Mouse (Mus musculus): ENCODE results near the gene Polr3g.

- TF ChIP-seq CTCF (IDR thresholded peaks at IDR 0.05), result no peak
- no peak for TF ChIP-seq EP300 (IDR thresholded peaks at IDR 0.05; ENCODE audit: insufficient read depth, low read depth, low read length)
- TF ChIP-seq POLR2A (IDR thresholded peaks at IDR 0.05; ENCODE audit: insufficient read depth, low read depth, low read length), result no peak
Measured at GRCm38 (mm10) chr13:81740898-81741297, 30.1 kb upstream of the Polr3g start.
